Mouse (Mus musculus) limb, embryonic 11.5 days (tissue): ENCODE measurements around the gene Plcb3. TPM values are rescaled to one million over a fixed set of nuclear protein-coding genes. Genes with fewer than 3 reads are reported as not detected.

Experiments used
- ATAC-seq: fragments of 200-750 bp; cut with Nextera tagmentation; 2 replicates; pipeline ENCODE4 v1.8.0; 2017; ENCODE audit warnings: low read depth; ENCODE audit not compliant: insufficient number of reproducible peaks, low FRiP score, low TSS enrichment
- DNase-seq: peaks from one replicate; pipeline ENCODE4 v3.0.0-alpha.2; 2015; ENCODE audit warnings: low spot score
- H3K27ac ChIP-seq: fragments of 300-500 bp; sonication (generic); replicated peaks from 2 replicates; pipeline ENCODE4 v1.5.1; 2014; ENCODE audit warnings: low read depth, mild to moderate bottlenecking, low read length
- H3K27me3 ChIP-seq: fragments of 300-500 bp; sonication (generic); 2 replicates; pipeline ENCODE4 v1.6.1; 2014; ENCODE audit warnings: mild to moderate bottlenecking, low read length, mixed read lengths; ENCODE audit not compliant: control insufficient read depth, insufficient read depth
- H3K36me3 ChIP-seq: fragments of 300-500 bp; sonication (generic); 2 replicates; pipeline ENCODE4 v1.6.1; 2014; ENCODE audit warnings: mild to moderate bottlenecking, low read length, moderate library complexity, mixed read lengths; ENCODE audit not compliant: control insufficient read depth, insufficient read depth
- H3K4me1 ChIP-seq: fragments of 300-500 bp; sonication (generic); 2 replicates; pipeline ENCODE4 v1.6.1; 2014; ENCODE audit warnings: low read length, mixed read lengths; ENCODE audit not compliant: control insufficient read depth, insufficient read depth
- H3K4me2 ChIP-seq: fragments of 300-500 bp; sonication (generic); 2 replicates; pipeline ENCODE4 v1.6.1; 2014; ENCODE audit warnings: low read depth, mild to moderate bottlenecking, moderate library complexity; ENCODE audit not compliant: severe bottlenecking
- H3K4me3 ChIP-seq: fragments of 300-500 bp; sonication (generic); 2 replicates; pipeline ENCODE4 v1.5.1; 2014; ENCODE audit warnings: low read depth, low read length
- H3K9ac ChIP-seq: fragments of 300-500 bp; sonication (generic); 2 replicates; pipeline ENCODE4 v1.6.1; 2014; ENCODE audit warnings: mild to moderate bottlenecking, low read length
- H3K9me3 ChIP-seq: fragments of 300-500 bp; sonication (generic); 2 replicates; pipeline ENCODE4 v1.6.1; 2016; ENCODE audit warnings: low read length; ENCODE audit not compliant: control insufficient read depth
- WGBS: fragments of 180-500 bp; shearing (Covaris S2); extraction: QIAGEN DNeasy Blood & Tissue Kit; methylation state at CpG from one replicate; pipeline ENCODE4 v1.1.7; 2014; 5-methylcytosine and 5-hydroxymethylcytosine counted together
- polyA plus RNA-seq: library from polyadenylated mRNA; unstranded; fragments of >200 nt; fragmentation: Nextera tagmentation; extraction: Ambion mirVana; gene quantifications from 2 replicates; pipeline ENCODE4 v1.2.1, GENCODE M21; 2014

Gene Plcb3
- polyA plus RNA-seq, 1 experiment from 2014 or later: 24.4 TPM

DNA sequence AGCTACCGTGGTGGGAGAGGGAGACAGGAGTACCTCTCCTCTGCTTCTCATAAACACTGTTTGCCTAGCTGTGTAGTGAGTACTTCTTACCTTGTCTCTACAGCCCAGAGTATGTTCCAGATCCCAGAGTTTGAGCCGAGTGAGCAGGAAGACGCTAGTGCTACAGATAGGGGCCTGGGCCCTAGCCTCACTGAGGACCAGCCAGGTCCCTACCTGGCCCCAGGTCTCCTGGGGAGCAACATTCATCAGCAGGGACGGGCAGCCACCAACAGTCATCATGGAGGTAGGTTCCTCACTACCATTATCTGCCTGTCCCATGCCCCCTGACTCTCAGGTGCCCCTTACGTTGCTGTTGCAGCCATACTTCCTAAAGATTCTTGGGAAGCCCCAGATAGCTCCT is 33.5 kb downstream of the Plcb3 start:
- ATAC-seq (no peak), DNase-seq (no peak)
- Histone ChIP-seq H3K9me3 (no peaks in the 10 kb centered on the region), H3K27me3 (no peaks in the 10 kb centered on the region), H3K4me1 (peaks cover 13% of the 10 kb centered on the region), H3K4me2 (peak overlapping the region; percentile 88), H3K36me3 (no peaks in the 10 kb centered on the region), H3K4me3 (peak overlapping the region; percentile 69), H3K9ac (peak overlapping the region; percentile 24; the same call in 1 of the 2 replicates), H3K27ac (no peak overlapping the region)
- WGBS: 33% methylated on average over 5 of the region's 5 CpGs

DNA sequence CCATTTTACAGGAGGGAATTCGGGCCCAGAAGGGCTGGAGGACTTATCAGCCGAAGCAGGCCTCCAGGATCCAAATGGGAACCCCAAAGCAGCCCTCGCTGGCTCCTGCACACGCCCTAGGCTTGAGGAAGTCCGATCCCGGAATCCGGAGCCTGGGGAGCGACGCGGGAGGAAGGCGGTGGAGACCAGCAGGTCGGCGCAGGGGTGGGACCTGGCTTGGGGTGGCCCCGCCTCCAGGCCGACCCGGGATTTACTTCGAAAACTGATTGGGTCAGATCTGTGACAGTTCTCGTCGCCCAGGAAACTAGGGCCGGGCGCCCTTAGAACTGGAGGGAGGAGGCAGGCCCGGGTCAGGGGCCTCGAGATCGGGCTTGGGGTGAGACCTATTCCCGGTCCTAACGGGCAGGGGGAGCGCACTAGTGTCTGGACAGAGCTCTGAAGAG is 34.0 kb downstream of the Plcb3 start, which contains the start of gene Gpr137:
TSS of gene Gpr137 (minus strand) at position 232 of the 443 bp plus-strand sequence.
- peaks cover 13% of the 10 kb centered on the region for H3K4me1 ChIP-seq
- H3K9me3 ChIP-seq: no peaks in the 10 kb centered on the region
- peak; percentile 72 for ATAC-seq
- no peaks in the 10 kb centered on the region for H3K36me3 ChIP-seq
- H3K4me3 ChIP-seq: peak within 1 kb of the TSS; percentile 69
- under 1% methylated on average over 27 of the region's 27 CpGs for WGBS
- H3K9ac ChIP-seq: peak within 1 kb of the TSS; percentile 77
- peak within 1 kb of the TSS; percentile 88 for H3K4me2 ChIP-seq
- DNase-seq: peak; percentile 90
- H3K27me3 ChIP-seq: no peaks in the 10 kb centered on the region
- peak within 1 kb of the TSS; percentile 72 for H3K27ac ChIP-seq

DNA sequence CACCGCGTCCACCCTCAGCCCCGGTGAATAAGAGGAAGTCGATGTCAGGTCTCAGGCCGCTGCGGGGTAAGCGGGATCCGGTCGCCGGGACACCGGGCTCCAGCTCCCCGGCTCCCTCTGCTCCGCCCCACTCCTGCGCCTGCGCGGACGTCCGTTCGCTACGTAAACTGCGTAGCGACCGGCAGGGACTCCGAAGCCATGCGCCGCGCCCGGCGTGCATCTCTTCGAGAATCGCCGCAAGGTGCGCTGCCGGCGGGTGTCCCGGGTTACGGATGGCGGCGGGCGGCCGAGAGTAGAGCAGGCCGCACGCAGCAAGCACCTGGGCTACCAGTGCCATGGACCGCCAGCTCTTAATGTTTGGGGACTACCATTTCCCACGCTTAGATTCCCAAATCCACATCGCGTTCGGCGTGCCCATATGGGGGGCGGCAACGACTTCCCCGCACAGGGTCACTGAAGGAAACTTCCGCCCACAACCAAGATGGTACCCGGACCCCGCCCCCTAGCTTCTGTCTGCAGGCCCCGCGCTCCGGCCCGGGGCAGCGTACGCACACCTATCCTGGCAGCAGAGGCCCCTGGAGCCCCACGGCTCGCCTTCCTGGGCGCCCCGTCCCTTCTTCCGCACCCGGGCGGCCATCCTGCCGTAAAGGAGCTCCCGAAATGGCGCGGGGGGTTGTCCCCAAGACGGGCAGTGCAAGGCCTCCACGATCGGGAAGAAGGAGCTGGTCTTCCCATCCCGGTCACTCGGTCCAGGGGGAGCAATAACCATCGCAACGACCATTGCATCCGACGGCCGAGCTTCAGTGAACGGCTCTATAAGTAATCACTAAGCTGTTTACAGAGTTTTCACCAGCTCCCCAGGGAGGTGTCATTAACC is 34.7 kb downstream of the Plcb3 start, which contains the start of gene Bad:
TSS of gene Bad (plus strand) at position 490 of the 877 bp plus-strand sequence.
- no peaks in the 10 kb centered on the region for H3K36me3 ChIP-seq
- under 1% methylated on average over 82 of the region's 83 CpGs for WGBS

DNA sequence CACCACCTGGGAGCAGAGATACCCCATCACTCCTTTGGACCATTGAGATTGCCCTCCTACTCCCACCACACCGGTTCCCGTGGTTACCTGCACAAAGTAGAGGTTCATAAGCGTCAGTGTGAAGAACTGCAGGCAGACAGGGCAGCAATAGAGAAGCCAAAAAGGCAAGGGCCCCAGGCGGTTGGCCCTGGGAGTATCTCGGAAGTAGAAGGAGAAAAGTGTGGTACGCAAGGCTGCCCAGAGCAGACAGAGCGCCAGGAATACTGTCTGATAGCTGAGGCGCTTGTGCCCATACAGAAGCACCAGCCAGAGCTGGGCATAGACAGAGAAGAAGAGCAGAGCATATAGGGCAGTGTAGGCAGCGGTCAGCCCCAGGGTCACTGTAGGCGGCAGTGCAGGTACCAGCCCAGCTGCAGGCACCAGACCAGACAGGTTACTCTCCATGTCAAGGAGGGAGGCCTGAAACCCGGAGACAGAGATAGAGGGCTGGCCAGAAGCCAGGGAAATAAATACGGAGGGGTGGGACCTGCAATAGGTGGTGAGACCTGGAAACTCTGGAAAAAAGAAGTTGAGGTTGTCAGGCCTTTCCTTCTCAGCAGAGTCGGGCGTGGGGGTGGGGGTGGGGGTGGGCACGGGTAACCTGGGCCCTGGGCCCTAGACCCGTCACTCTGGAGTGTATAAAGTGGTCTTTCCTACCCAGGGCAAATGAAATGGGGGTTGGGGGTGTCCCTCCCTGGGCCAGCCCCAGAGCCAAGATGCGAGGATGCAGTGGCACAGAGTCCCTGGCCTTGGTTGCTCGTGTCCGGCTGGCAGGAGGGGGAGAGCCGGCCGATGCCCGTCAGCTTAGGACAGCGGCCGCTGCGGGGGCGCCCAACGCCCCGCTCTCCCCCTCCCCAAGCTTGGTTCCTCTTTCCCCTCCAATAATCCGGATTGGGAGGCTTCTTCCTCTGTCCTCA is 35.6 kb downstream of the Plcb3 start:
- whole genome bisulfite sequencing: 22% methylated on average over 28 of the region's 29 CpGs
- H3K27ac ChIP-seq: no peak overlapping the region
- DNase-seq: no peak

More for the DNA sequence above, 34.7 kb downstream of the Plcb3 start, which contains the start of gene Bad:
- Histone ChIP-seq H3K27me3 (no peaks in the 10 kb centered on the region), H3K4me2 (peak within 1 kb of the TSS; percentile 88), H3K9ac (peak within 1 kb of the TSS; percentile 77), H3K4me3 (peak within 1 kb of the TSS; percentile 69), H3K27ac (peak within 1 kb of the TSS; percentile 72), H3K9me3 (no peaks in the 10 kb centered on the region), H3K4me1 (peaks cover 13% of the 10 kb centered on the region)
- DNase-seq (peak; percentile 98), ATAC-seq (peak; percentile 75)

DNA sequence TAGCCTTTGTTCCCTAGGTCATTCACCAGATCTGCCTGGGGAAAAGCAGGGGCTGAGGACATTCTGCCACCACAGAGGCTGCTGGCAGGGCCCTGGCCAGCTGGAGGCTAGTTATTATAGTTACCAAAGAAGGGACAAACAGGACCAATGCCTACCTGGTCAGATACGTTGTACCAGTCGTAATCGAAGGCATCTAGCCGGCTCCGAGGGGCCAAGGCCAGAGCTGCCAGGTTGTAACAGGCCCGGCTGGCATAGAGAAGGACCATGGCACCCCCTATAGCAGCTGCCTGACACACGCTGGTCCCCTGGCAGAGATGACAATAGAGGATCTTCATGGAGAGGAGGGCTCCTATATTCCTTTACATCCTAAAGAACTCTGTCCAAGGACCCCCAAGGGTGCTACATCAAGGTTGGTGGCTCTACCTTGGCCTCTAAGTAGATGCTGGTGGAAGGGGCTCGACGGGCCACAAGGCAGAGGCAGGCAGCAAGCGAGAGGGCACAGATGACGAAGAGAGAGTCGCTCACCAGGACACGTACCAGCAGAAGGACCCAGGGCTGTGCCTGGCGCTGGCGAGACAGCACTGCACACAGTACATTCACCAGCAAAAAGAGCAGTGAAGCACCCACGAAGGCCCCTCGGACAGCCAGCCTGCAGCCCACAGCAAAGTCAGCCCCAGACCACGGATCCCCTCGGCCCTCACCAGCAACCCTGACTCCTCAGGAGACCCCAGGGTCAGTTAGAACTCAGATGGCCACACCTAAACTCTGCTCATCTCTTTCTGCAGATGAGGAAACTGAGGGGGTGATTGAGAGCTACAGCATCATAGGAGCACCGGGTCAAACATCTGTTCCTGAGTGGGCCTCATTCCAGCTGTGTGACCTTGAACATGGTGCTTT is 36.9 kb downstream of the Plcb3 start:
- Histone ChIP-seq H3K4me2 (no peak overlapping the region), H3K27ac (no peak overlapping the region), H3K9me3 (no peaks in the 10 kb centered on the region), H3K36me3 (no peaks in the 10 kb centered on the region), H3K9ac (0 out of 2 replicates have a peak overlapping the region, but pooled peaks have one; percentile 7), H3K27me3 (peaks cover 19% of the 10 kb centered on the region), H3K4me3 (no peak overlapping the region), H3K4me1 (peaks cover 13% of the 10 kb centered on the region)
- ATAC-seq: no peak
- 90% methylated on average over 20 of the region's 20 CpGs for WGBS
- no peak for DNase-seq

More for the DNA sequence above, 35.6 kb downstream of the Plcb3 start:
- Histone ChIP-seq H3K4me2 (peak overlapping the region; percentile 88), H3K36me3 (no peaks in the 10 kb centered on the region), H3K4me3 (peak overlapping the region; percentile 69), H3K27me3 (peaks cover 7% of the 10 kb centered on the region), H3K9ac (peak overlapping the region; percentile 77), H3K9me3 (no peaks in the 10 kb centered on the region), H3K4me1 (peaks cover 13% of the 10 kb centered on the region)
- 0 out of 2 replicates have a peak, but pooled peaks have one; percentile 19 for ATAC-seq

DNA sequence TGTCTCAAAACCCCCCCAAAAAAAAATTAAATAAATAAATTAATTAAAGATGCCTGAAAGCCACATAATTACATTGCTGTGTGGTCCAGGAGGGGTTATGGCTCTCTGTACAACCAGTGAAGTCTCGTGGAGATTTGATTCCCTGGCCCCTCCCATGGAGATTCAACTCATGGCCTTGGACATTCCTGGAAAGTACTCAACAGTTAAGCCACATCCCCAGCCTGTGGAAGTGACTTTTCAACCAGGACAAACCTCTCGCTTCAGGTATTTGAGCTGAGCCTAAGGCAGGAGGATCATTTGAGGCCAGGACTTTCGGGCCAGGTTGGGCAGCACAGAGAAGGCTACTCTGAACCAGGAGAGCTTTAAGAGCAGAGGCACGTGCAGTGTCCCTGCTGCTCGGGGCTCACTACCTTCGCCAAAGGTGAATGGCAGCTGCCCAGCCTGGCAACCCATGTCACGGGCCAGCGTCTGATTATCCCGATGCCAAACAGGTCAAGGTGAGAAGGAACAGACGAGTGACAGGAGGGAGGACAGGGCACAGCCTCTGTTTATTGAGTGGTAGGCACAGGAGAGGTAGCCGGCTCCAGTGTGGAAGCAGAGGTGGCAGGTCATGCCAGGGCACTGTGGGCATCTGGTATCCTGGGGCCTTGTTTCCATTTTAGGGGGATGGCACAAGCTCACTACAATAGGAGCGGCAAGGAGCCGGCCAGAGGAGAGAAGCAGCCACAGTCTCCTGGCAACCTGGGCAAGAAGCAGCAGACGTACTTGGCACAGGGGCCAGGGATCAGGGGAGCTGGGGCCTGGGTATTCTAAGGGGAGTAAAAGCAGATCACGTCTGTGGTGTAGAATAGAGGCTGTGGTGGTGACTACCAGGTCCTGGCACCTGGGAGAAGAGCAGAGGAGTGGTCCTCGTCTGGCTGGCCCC is 38.5 kb downstream of the Plcb3 start:
- Histone ChIP-seq H3K27me3 (peaks cover 35% of the 10 kb centered on the region), H3K4me1 (peaks cover 17% of the 10 kb centered on the region), H3K4me2 (no peak overlapping the region), H3K36me3 (no peaks in the 10 kb centered on the region), H3K9ac (no peak overlapping the region), H3K4me3 (no peak overlapping the region), H3K27ac (no peak overlapping the region), H3K9me3 (no peaks in the 10 kb centered on the region)
- no peak for DNase-seq
- ATAC-seq: no peak
- 80% methylated on average over 16 of the region's 16 CpGs for WGBS

DNA sequence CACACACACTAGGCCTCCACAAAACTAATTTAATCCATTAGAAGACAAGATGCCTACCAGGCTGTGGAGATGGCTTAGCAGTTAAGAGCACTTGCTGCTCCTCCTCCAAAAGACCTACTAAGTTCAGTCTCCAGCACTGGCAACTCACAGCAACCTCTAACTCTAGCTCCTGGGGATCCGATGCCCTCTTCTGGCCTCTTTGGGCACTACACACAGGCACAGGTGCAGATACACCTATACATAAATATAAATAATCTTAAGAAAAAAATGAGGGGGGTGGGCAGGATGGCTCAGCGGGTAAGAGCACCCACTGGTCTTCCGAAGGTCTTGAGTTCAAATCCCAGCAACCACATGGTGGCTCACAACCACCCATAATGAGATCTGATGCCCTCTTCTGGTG is 40.0 kb downstream of the Plcb3 start:
- Histone ChIP-seq H3K27ac (no peak overlapping the region), H3K4me2 (no peak overlapping the region), H3K9ac (no peak overlapping the region), H3K4me3 (no peak overlapping the region), H3K9me3 (no peaks in the 10 kb centered on the region), H3K4me1 (peaks cover 15% of the 10 kb centered on the region), H3K27me3 (peaks cover 50% of the 10 kb centered on the region), H3K36me3 (no peaks in the 10 kb centered on the region)
- WGBS: 17% methylated on average over 3 of the region's 3 CpGs
- ATAC-seq: no peak
- DNase-seq: no peak
